Mouse (Mus musculus) midbrain, embryonic 12.5 days (tissue): ENCODE results near the gene Hyls1. TPM values are rescaled to one million over a fixed set of nuclear protein-coding genes. Genes with fewer than 3 reads are reported as not detected.

Experiments
- ATAC-seq: fragments of 200-750 bp; cut with Nextera tagmentation; 2 replicates; pipeline ENCODE4 v1.8.0; 2017; ENCODE audit warnings: low read depth, moderate TSS enrichment, moderate library complexity; ENCODE audit not compliant: low FRiP score
- H3K27ac ChIP-seq: fragments of 300-500 bp; sonication (generic); replicated peaks from 2 replicates; pipeline ENCODE4 v1.5.1; 2016; ENCODE audit warnings: mild to moderate bottlenecking
- H3K27me3 ChIP-seq: fragments of 300-500 bp; sonication (generic); 2 replicates; pipeline ENCODE4 v1.6.1; 2016; ENCODE audit warnings: mild to moderate bottlenecking
- H3K36me3 ChIP-seq: fragments of 300-500 bp; sonication (generic); 2 replicates; pipeline ENCODE4 v1.6.1; 2016
- H3K4me1 ChIP-seq: fragments of 300-500 bp; sonication (generic); 2 replicates; pipeline ENCODE4 v1.6.1; 2016
- H3K4me2 ChIP-seq: fragments of 300-500 bp; sonication (generic); replicated peaks from 2 replicates; pipeline ENCODE4 v1.6.1; 2016; ENCODE audit warnings: mild to moderate bottlenecking, moderate library complexity
- H3K4me3 ChIP-seq: fragments of 300-500 bp; sonication (generic); 2 replicates; pipeline ENCODE4 v1.5.1; 2016; ENCODE audit warnings: mild to moderate bottlenecking
- H3K9ac ChIP-seq: fragments of 300-500 bp; sonication (generic); replicated peaks from 2 replicates; pipeline ENCODE4 v1.6.1; 2016; ENCODE audit warnings: mild to moderate bottlenecking, moderate library complexity
- H3K9me3 ChIP-seq: fragments of 300-500 bp; sonication (generic); 2 replicates; pipeline ENCODE4 v1.6.1; 2016; ENCODE audit warnings: mild to moderate bottlenecking
- WGBS: fragments of 180-500 bp; shearing (Covaris S2); methylation state at CpG from one replicate; pipeline ENCODE4 v1.1.7; 2016; 5-methylcytosine and 5-hydroxymethylcytosine counted together
- polyA plus RNA-seq: library from polyadenylated mRNA; unstranded; fragments of >200 nt; fragmentation: Nextera tagmentation; extraction: Ambion mirVana; gene quantifications from 2 replicates; pipeline ENCODE4 v1.2.1, GENCODE M21; 2016

Hyls1 gene
- polyA plus RNA-seq, 1 experiment from 2014 or later = 26.8 TPM

DNA sequence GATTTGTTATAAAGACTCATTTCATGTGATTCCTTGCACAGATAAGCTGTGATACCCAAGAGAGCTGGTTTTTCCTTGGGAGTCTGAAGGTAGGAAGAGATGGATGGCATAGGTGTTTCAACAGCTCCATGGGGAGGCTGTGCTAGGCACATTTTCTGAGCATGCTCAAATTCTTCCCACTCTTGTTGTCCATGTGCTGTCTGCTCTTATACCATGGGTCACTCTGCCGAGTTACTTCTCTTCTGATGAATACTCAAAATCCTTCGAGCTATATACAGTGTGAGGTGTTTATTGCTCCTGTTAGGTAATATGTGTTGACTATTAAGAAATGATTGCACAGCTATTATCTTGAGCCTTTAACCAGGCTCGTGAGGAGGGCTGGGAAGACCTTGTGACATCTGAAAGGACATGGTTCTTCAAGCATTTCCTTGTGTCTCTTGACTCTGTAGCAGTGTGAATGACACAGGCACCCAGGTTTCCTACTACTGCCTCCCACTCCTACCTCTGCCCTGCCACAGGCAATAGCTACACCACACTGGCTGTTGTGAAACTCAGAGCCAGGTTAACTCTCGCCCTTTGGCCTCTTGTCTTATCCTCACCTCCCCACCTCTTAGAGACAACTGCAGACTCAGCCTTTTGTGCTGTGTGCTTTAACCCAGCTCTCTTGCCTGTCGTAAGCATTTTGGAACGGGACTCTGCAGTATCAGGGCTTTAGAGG, 49.4 kb downstream of the Hyls1 start:
- H3K9me3 ChIP-seq = no peaks in the 10 kb centered on the region
- peaks cover 12% of the 10 kb centered on the region for H3K4me1 ChIP-seq
- H3K36me3 ChIP-seq = no peaks in the 10 kb centered on the region
- H3K27ac ChIP-seq = no peak overlapping the region
- 84% methylated on average over 6 of the region's 6 CpGs for WGBS
- ATAC-seq = no peak
- no peak overlapping the region for H3K4me2 ChIP-seq
- no peak overlapping the region for H3K9ac ChIP-seq
- no peak overlapping the region for H3K4me3 ChIP-seq
- H3K27me3 ChIP-seq = no peaks in the 10 kb centered on the region

- peaks cover 3% of the 10 kb centered on the region for H3K4me1 ChIP-seq
- H3K9me3 ChIP-seq = no peaks in the 10 kb centered on the region
- WGBS = 80% methylated on average over 3 of the region's 3 CpGs
- ATAC-seq = no peak
- H3K4me2 ChIP-seq = no peak within 1 kb of the TSS
- no peaks in the 10 kb centered on the region for H3K27me3 ChIP-seq
- H3K27ac ChIP-seq = no peak within 1 kb of the TSS
- H3K36me3 ChIP-seq = no peaks in the 10 kb centered on the region
- H3K9ac ChIP-seq = no peak within 1 kb of the TSS
- H3K4me3 ChIP-seq = no peak within 1 kb of the TSS
Observed at GRCm38 (mm10) chr9:35518169-35518568, 52.0 kb downstream of the Hyls1 start, which contains the start of gene Gm1113. Gm1113 (minus strand) TSS chr9:35518269.

DNA sequence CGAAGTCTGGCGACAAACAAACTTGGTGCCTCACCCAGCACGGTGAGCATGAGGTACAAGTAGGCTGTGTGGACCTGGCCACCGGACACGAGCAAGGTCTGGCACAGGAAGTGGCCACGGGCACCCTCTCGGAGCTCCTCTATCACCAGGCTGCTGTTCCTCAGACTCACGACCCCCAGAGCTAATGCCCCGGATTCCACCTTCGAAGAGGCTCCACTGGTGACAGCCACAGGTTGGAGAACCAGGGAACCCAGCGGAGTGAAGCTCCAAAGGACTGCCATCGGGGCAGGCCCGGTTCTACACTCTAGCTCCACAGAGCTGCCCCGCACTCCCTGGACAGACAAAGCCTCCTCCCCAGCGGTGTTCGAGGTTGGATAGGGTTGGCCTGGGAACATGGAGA, 53.5 kb downstream of the Hyls1 start:
- Histone ChIP-seq H3K27me3 (no peaks in the 10 kb centered on the region), H3K4me1 (no peaks in the 10 kb centered on the region), H3K4me3 (no peak overlapping the region), H3K9me3 (no peaks in the 10 kb centered on the region), H3K4me2 (no peak overlapping the region), H3K27ac (no peak overlapping the region), H3K9ac (no peak overlapping the region), H3K36me3 (no peaks in the 10 kb centered on the region)
- no peak for ATAC-seq
- 91% methylated on average over 16 of the region's 16 CpGs for WGBS

DNA sequence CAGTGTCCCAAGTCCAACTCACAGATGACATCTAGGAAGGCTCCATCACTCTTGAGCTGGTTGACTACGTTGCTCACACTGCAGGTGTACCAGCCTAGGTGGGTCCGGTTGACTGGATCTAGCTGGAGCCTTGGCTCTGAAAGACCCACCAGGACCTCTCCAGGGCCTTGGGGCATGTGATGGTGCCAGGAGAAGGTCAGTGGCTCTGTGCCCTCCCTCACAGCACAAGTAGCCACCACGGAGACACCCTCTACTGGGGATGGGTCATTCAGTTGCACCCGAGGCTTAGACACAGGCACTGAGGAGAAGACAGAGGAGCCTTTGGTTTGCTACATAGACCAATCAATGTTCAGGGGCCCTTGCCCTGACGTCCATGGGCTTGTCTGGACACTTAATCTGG, 54.0 kb downstream of the Hyls1 start:
- WGBS = 89% methylated on average over 5 of the region's 5 CpGs
- no peaks in the 10 kb centered on the region for H3K9me3 ChIP-seq
- no peak overlapping the region for H3K4me3 ChIP-seq
- no peaks in the 10 kb centered on the region for H3K27me3 ChIP-seq
- no peak for ATAC-seq
- H3K4me1 ChIP-seq = no peaks in the 10 kb centered on the region
- no peak overlapping the region for H3K9ac ChIP-seq
- H3K4me2 ChIP-seq = no peak overlapping the region
- H3K36me3 ChIP-seq = no peaks in the 10 kb centered on the region
- H3K27ac ChIP-seq = no peak overlapping the region

DNA sequence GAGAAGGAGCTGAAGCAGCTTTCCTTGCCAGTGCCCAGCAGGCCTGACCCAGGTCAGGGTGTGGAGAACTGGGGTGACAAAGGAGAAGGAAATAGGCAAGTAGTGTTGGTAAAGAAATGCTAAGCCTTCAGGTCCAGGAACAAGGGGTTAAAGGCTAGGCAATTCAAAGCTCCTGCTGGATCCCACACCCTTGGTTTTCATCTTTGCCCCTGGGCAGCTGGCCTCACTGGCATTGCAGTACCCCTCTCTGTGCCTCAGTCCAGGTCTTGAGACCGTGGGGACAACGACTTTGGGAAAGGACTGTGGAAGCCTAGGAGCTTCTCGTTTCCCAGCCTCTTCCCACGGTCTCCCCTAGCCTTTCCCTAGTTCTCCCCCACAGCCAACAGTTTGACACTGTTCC, 56.3 kb downstream of the Hyls1 start:
- no peaks in the 10 kb centered on the region for H3K36me3 ChIP-seq
- ATAC-seq = no peak
- 76% methylated on average over 4 of the region's 4 CpGs for WGBS
- H3K9ac ChIP-seq = no peak overlapping the region
- no peak overlapping the region for H3K4me2 ChIP-seq
- no peak overlapping the region for H3K27ac ChIP-seq
- no peaks in the 10 kb centered on the region for H3K4me1 ChIP-seq
- H3K9me3 ChIP-seq = no peaks in the 10 kb centered on the region
- H3K4me3 ChIP-seq = no peak overlapping the region
- H3K27me3 ChIP-seq = no peaks in the 10 kb centered on the region

Other genes with a start within 250 kb of the Hyls1 start
- gene Cdon, start 149.3 kb downstream of the Hyls1 start, polyA plus RNA-seq = 19.7 and 22.8 TPM in 2 replicates
- gene Gm1113, start 52.1 kb downstream of the Hyls1 start, polyA plus RNA-seq = not detected in 2 replicates
- 10.6 and 11.0 TPM in 2 replicates for gene Ddx25, start 11.9 kb downstream of the Hyls1 start, polyA plus RNA-seq
- gene Pus3, start 11.8 kb downstream of the Hyls1 start, polyA plus RNA-seq = 17.0 and 17.1 TPM in 2 replicates
- 1.7 and 2.4 TPM in 2 replicates for gene Pate2, start 114 bp downstream of the Hyls1 start, polyA plus RNA-seq
- gene Pate4, start 41.5 kb upstream of the Hyls1 start, polyA plus RNA-seq = not detected in 2 replicates
- not detected in 2 replicates for gene Pate3, start 77.8 kb upstream of the Hyls1 start, polyA plus RNA-seq
- gene Pate1, start 117.0 kb upstream of the Hyls1 start, polyA plus RNA-seq = not detected in 2 replicates
- not detected in 2 replicates for gene Gm17677, start 170.7 kb upstream of the Hyls1 start, polyA plus RNA-seq
- not detected in 2 replicates for gene Gm17727, start 207.7 kb upstream of the Hyls1 start, polyA plus RNA-seq
- gene Gm27235, start 219.7 kb upstream of the Hyls1 start, polyA plus RNA-seq = not detected in 2 replicates
- not detected in 2 replicates for gene D730048I06Rik, start 219.7 kb upstream of the Hyls1 start, polyA plus RNA-seq